Mouse (Mus musculus) brain, embryonic 14.5 days (tissue): Measurements from ENCODE around the gene Snap47.

Source experiments
- CTCF ChIP-seq: fragments of 200-500 bp; IDR thresholded peaks from 2 replicates; pipeline ENCODE4 v1.5.1; 2012; ENCODE audit warnings: inconsistent platforms, mild to moderate bottlenecking, moderate library complexity, borderline replicate concordance; ENCODE audit not compliant: insufficient read depth, insufficient read length; ENCODE audit errors: extremely low read depth
- POLR2A ChIP-seq: fragments of 200-500 bp; IDR thresholded peaks from 2 replicates; pipeline ENCODE4 v1.6.1; 2012; ENCODE audit warnings: mild to moderate bottlenecking, inconsistent platforms, borderline replicate concordance; ENCODE audit not compliant: poor library complexity, insufficient read depth, insufficient read length, severe bottlenecking; ENCODE audit errors: extremely low read depth

GRCm38 (mm10) chr11:59485641-59486040 is 34.7 kb upstream of the Snap47 start:
- TF ChIP-seq CTCF (no peak), POLR2A (no peak)
